Mouse (Mus musculus): ENCODE measurements at regions not wholly inside any gene's neighbourhood (a gene's known extent, or its start where the extent isn't known, plus 50 kb on each side); places are given as distances from the start of the nearest gene placed in this dataset.
A peak's percentile ranks its signal among the peaks of the same experiment; 100 is the strongest.

DNA sequence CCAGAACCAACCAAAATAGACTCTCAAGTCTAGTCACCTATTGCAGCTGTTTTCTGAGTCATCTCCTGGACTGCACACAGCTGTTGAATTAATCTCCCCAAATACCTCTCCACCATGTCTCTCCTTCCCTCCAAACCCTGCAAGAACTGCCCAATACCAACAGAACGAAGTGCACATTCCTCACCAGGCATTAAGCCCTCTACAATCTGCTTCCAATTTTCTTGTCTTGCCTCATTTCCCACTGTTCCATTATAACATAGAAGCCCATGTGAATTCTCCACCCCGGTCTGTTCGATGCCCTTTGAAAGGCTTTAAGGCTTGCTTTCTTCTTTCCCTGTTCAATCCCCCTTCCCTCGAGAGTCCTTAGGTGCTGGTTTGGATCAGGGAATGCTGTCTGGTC is 264.9 kb upstream of the Tenm3 start:
- H3K4me1 ChIP-seq (replicated peaks; ENCODE audit: control insufficient read depth, insufficient read depth, low read length), result no peaks in the 10 kb centered on the region
- H3K9me3 ChIP-seq (ENCODE audit: control insufficient read depth), result no peaks in the 10 kb centered on the region
- TF ChIP-seq CTCF (IDR thresholded peaks at IDR 0.05; ENCODE audit: low read depth), result no peak
- no peaks in the 10 kb centered on the region for H3K36me3 ChIP-seq (ENCODE audit: control insufficient read depth, insufficient read depth)
- no peaks in the 10 kb centered on the region for H3K27me3 ChIP-seq (replicated peaks; ENCODE audit: control insufficient read depth, insufficient read depth, low read length)
- no peak for ATAC-seq
- no peak overlapping the region for H3K4me2 ChIP-seq (replicated peaks; ENCODE audit: low read depth)
- no peak overlapping the region for H3K9ac ChIP-seq (ENCODE audit: low read depth, low read length)
- WGBS, result 80% methylated on average over 4 of the region's 4 CpGs
- no peak overlapping the region for H3K4me3 ChIP-seq (ENCODE audit: low read depth, low read length)
- no peak overlapping the region for H3K27ac ChIP-seq (ENCODE audit: low read depth, low read length)

- H3K27ac ChIP-seq (ENCODE audit: low read depth, low read length), result no peak overlapping the region
- H3K4me3 ChIP-seq (ENCODE audit: low read depth, low read length), result no peak overlapping the region
- ATAC-seq, result no peak
- H3K4me2 ChIP-seq (replicated peaks; ENCODE audit: low read depth), result no peak overlapping the region
- no peaks in the 10 kb centered on the region for H3K4me1 ChIP-seq (replicated peaks; ENCODE audit: control insufficient read depth, insufficient read depth, low read length)
- WGBS, result 77% methylated on average over 3 of the region's 3 CpGs
- H3K27me3 ChIP-seq (replicated peaks; ENCODE audit: control insufficient read depth, insufficient read depth, low read length), result no peaks in the 10 kb centered on the region
- H3K36me3 ChIP-seq (ENCODE audit: control insufficient read depth, insufficient read depth), result no peaks in the 10 kb centered on the region
- no peak for TF ChIP-seq CTCF (IDR thresholded peaks at IDR 0.05; ENCODE audit: low read depth)
- no peaks in the 10 kb centered on the region for H3K9me3 ChIP-seq (ENCODE audit: control insufficient read depth)
- no peak overlapping the region for H3K9ac ChIP-seq (ENCODE audit: low read depth, low read length)
These were observed 262.8 kb upstream of the Tenm3 start for GRCm38 (mm10) chr8:49106531-49106930.

GRCm38 (mm10) chr8:49101156-49101555 is 257.4 kb upstream of the Tenm3 start:
- 90% methylated on average over 7 of the region's 7 CpGs for WGBS
- H3K4me1 ChIP-seq (replicated peaks; ENCODE audit: control insufficient read depth, insufficient read depth, low read length), result no peaks in the 10 kb centered on the region
- no peaks in the 10 kb centered on the region for H3K27me3 ChIP-seq (replicated peaks; ENCODE audit: control insufficient read depth, insufficient read depth, low read length)
- H3K9ac ChIP-seq (ENCODE audit: low read depth, low read length), result no peak overlapping the region
- ATAC-seq, result no peak
- H3K9me3 ChIP-seq (ENCODE audit: control insufficient read depth), result no peaks in the 10 kb centered on the region
- no peak overlapping the region for H3K4me3 ChIP-seq (ENCODE audit: low read depth, low read length)
- no peak overlapping the region for H3K4me2 ChIP-seq (replicated peaks; ENCODE audit: low read depth)
- H3K36me3 ChIP-seq (ENCODE audit: control insufficient read depth, insufficient read depth), result no peaks in the 10 kb centered on the region
- no peak for TF ChIP-seq CTCF (IDR thresholded peaks at IDR 0.05; ENCODE audit: low read depth)
- H3K27ac ChIP-seq (ENCODE audit: low read depth, low read length), result no peak overlapping the region

DNA sequence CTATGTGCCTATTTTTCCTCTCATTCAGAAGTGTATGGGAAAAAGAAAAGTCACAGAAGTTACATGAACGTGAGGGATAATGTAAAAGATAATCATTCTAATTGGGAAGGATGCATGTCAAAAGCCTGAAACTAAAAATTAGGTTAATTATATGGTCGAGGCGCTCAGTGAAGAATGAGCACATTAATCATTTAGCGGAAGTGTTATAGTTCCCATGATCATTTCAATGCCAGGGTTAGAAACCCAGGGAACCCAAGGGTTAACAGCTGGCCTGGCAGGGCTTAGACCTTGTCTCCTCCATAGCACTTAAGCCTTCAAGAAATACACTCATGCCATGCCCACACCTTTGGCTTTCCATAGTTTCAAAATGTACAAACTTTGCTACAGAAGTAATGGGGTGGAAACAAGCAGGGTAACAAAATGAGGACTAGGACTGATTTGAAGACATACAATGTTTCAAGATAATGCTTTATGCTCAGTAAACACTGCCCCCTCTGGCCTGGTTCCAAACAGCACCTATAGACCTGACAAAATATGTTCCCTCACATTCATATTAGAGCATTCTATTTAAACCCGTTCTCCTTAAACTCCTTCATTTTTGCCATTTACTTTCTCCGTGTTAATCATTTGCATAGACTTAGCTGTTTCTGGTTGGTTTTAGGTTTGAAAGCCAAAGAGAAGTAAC is 240.6 kb upstream of the Tenm3 start:
- ATAC-seq, result no peak
- no peak overlapping the region for H3K9ac ChIP-seq (ENCODE audit: low read depth, low read length)
- WGBS, result 83% methylated on average over 6 of the region's 6 CpGs

GRCm38 (mm10) chr8:49069451-49069850 is 225.7 kb upstream of the Tenm3 start:
- H3K4me1 ChIP-seq (replicated peaks; ENCODE audit: control insufficient read depth, insufficient read depth, low read length), result no peaks in the 10 kb centered on the region
- no peak for ATAC-seq
- no peaks in the 10 kb centered on the region for H3K9me3 ChIP-seq (ENCODE audit: control insufficient read depth)
- WGBS, result 59% methylated on average over 5 of the region's 5 CpGs
- H3K27me3 ChIP-seq (replicated peaks; ENCODE audit: control insufficient read depth, insufficient read depth, low read length), result no peaks in the 10 kb centered on the region
- H3K4me2 ChIP-seq (replicated peaks; ENCODE audit: low read depth), result no peak overlapping the region
- H3K4me3 ChIP-seq (ENCODE audit: low read depth, low read length), result no peak overlapping the region
- H3K36me3 ChIP-seq (ENCODE audit: control insufficient read depth, insufficient read depth), result no peaks in the 10 kb centered on the region
- H3K27ac ChIP-seq (ENCODE audit: low read depth, low read length), result no peak overlapping the region
- TF ChIP-seq CTCF (IDR thresholded peaks at IDR 0.05; ENCODE audit: low read depth), result no peak
- H3K9ac ChIP-seq (ENCODE audit: low read depth, low read length), result no peak overlapping the region

More for the DNA sequence above, 240.6 kb upstream of the Tenm3 start:
- Histone ChIP-seq H3K4me3 (ENCODE audit: low read depth, low read length) (no peak overlapping the region), H3K27ac (ENCODE audit: low read depth, low read length) (no peak overlapping the region), H3K9me3 (ENCODE audit: control insufficient read depth) (no peaks in the 10 kb centered on the region), H3K36me3 (ENCODE audit: control insufficient read depth, insufficient read depth) (no peaks in the 10 kb centered on the region), H3K4me2 (replicated peaks; ENCODE audit: low read depth) (no peak overlapping the region), H3K27me3 (replicated peaks; ENCODE audit: control insufficient read depth, insufficient read depth, low read length) (no peaks in the 10 kb centered on the region), H3K4me1 (replicated peaks; ENCODE audit: control insufficient read depth, insufficient read depth, low read length) (no peaks in the 10 kb centered on the region)
- TF ChIP-seq CTCF (IDR thresholded peaks at IDR 0.05; ENCODE audit: low read depth), result peak; percentile 56

GRCm38 (mm10) chr8:49063256-49063655 is 219.5 kb upstream of the Tenm3 start:
- Histone ChIP-seq H3K27me3 (replicated peaks; ENCODE audit: control insufficient read depth, insufficient read depth, low read length) (no peaks in the 10 kb centered on the region), H3K4me1 (replicated peaks; ENCODE audit: control insufficient read depth, insufficient read depth, low read length) (no peaks in the 10 kb centered on the region), H3K27ac (ENCODE audit: low read depth, low read length) (no peak overlapping the region), H3K4me3 (ENCODE audit: low read depth, low read length) (no peak overlapping the region), H3K4me2 (replicated peaks; ENCODE audit: low read depth) (no peak overlapping the region), H3K9ac (ENCODE audit: low read depth, low read length) (no peak overlapping the region), H3K9me3 (ENCODE audit: control insufficient read depth) (no peaks in the 10 kb centered on the region), H3K36me3 (ENCODE audit: control insufficient read depth, insufficient read depth) (no peaks in the 10 kb centered on the region)
- TF ChIP-seq CTCF (IDR thresholded peaks at IDR 0.05; ENCODE audit: low read depth), result no peak
- WGBS, result 66% methylated on average over 3 of the region's 3 CpGs
- ATAC-seq, result no peak

- Histone ChIP-seq H3K36me3 (ENCODE audit: control insufficient read depth, insufficient read depth) (no peaks in the 10 kb centered on the region), H3K27me3 (replicated peaks; ENCODE audit: control insufficient read depth, insufficient read depth, low read length) (no peaks in the 10 kb centered on the region), H3K27ac (ENCODE audit: low read depth, low read length) (no peak overlapping the region), H3K9me3 (ENCODE audit: control insufficient read depth) (no peaks in the 10 kb centered on the region), H3K4me1 (replicated peaks; ENCODE audit: control insufficient read depth, insufficient read depth, low read length) (no peaks in the 10 kb centered on the region), H3K4me3 (ENCODE audit: low read depth, low read length) (no peak overlapping the region), H3K4me2 (replicated peaks; ENCODE audit: low read depth) (no peak overlapping the region), H3K9ac (ENCODE audit: low read depth, low read length) (no peak overlapping the region)
- WGBS, result 77% methylated on average over 6 of the region's 6 CpGs
- ATAC-seq, result no peak
- no peak for TF ChIP-seq CTCF (IDR thresholded peaks at IDR 0.05; ENCODE audit: low read depth)
These were observed 199.5 kb upstream of the Tenm3 start for GRCm38 (mm10) chr8:49043236-49043635.
